Mouse (Mus musculus): ENCODE measurements around the gene Ulk3.

- no peak for TF ChIP-seq ZNF384 (IDR thresholded peaks at IDR 0.05; ENCODE audit: low read depth, low read length)
- TF ChIP-seq HCFC1 (IDR thresholded peaks at IDR 0.05; ENCODE audit: borderline replicate concordance, insufficient read depth, low read length): no peak
- TF ChIP-seq ZC3H11A (IDR thresholded peaks at IDR 0.05; ENCODE audit: borderline replicate concordance, low read depth, low read length): no peak
- no peak for TF ChIP-seq CHD2 (IDR thresholded peaks at IDR 0.05; ENCODE audit: low read depth, low read length)
These were observed 20.8 kb upstream of the Ulk3 start for GRCm38 (mm10) chr9:57568500-57568899.
